Mouse (Mus musculus) CH12.LX (cell line): ENCODE results near the gene Txn1.

Experiments used
- CTCF ChIP-seq, 2 experiments: IDR thresholded peaks in 1 of 2; conservative IDR thresholded peaks in 1 of 2; 2 replicates each; pipeline ENCODE4 v1.5.1; 2011 to 2012; ENCODE audit warnings: low read depth in 2 of 2, low read length in 2 of 2, improper control_type of control experiment in 1 of 2, inconsistent platforms in 1 of 2, mild to moderate bottlenecking in 1 of 2, moderate library complexity in 1 of 2
- EP300 ChIP-seq: IDR thresholded peaks from 2 replicates; pipeline ENCODE4 v1.6.1; 2011; ENCODE audit warnings: low read length, improper control_type of control experiment
- JUND ChIP-seq: conservative IDR thresholded peaks from 2 replicates; pipeline ENCODE4 v1.6.1; 2011; ENCODE audit warnings: low read depth, low read length, improper control_type of control experiment
- MAX ChIP-seq: IDR thresholded peaks from 2 replicates; pipeline ENCODE4 v1.6.1; 2011; ENCODE audit warnings: low read length, improper control_type of control experiment
- MEF2A ChIP-seq: IDR thresholded peaks from 2 replicates; pipeline ENCODE4 v1.6.1; 2014; ENCODE audit warnings: low read depth, mild to moderate bottlenecking, inconsistent platforms, low read length, improper control_type of control experiment, borderline replicate concordance
- MYC ChIP-seq: IDR thresholded peaks from 2 replicates; pipeline ENCODE4 v1.6.1; 2011; ENCODE audit warnings: low read depth, mild to moderate bottlenecking, improper control_type of control experiment, low read length
- NELFE ChIP-seq: IDR thresholded peaks from 2 replicates; pipeline ENCODE4 v1.6.1; 2011; ENCODE audit warnings: low read depth, low read length, improper control_type of control experiment
- PAX5 ChIP-seq: IDR thresholded peaks from 2 replicates; pipeline ENCODE4 v1.6.1; 2012; ENCODE audit warnings: low read length, inconsistent platforms, mixed read lengths
- POLR2A ChIP-seq: IDR thresholded peaks from 2 replicates; pipeline ENCODE4 v1.6.1; 2011; ENCODE audit warnings: low read depth, mild to moderate bottlenecking, improper control_type of control experiment, low read length
- POLR2AphosphoS2 ChIP-seq: IDR thresholded peaks from 2 replicates; pipeline ENCODE4 v1.6.1; 2011; ENCODE audit warnings: low read depth, low read length, improper control_type of control experiment
- RCOR1 ChIP-seq: conservative IDR thresholded peaks from 2 replicates; pipeline ENCODE4 v1.6.1; 2012; ENCODE audit warnings: low read depth, mild to moderate bottlenecking, inconsistent platforms, low read length, improper control_type of control experiment
- USF1 ChIP-seq: IDR thresholded peaks from 2 replicates; pipeline ENCODE4 v1.6.1; 2014; ENCODE audit warnings: low read depth, mild to moderate bottlenecking, inconsistent platforms, low read length, improper control_type of control experiment
- ZKSCAN1 ChIP-seq: IDR thresholded peaks from 2 replicates; pipeline ENCODE4 v1.6.1; 2012; ENCODE audit warnings: low read depth, inconsistent platforms, low read length, improper control_type of control experiment, borderline replicate concordance

DNA sequence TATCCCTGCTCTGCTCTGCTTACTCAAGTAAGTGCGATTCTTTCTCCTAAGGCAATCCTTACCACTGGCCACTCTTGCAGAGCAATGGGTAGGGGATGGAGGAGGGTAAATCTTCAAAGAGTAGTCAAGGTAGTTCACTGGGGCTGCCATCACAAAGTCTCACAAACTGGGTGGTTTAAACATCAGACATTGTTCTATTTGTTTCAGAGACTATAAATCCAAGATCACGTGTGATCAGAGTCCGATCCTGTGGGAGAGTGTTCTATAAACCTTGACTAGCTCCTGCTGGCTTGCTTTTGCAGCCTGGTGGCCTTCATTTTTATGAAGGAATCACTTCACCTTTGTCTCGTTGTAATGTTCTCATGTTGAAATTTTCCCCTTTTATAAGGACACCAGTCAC, 39.5 kb downstream of the Txn1 start:
- TF ChIP-seq CTCF (conservative IDR thresholded peaks at IDR 0.05 in 1 of 2, IDR thresholded peaks at IDR 0.05 in 1 of 2; ENCODE audit: low read depth in 2 of 2, low read length in 2 of 2) (no peak), JUND (no peak), EP300 (no peak), POLR2AphosphoS2 (no peak), MAX (no peak), POLR2A (no peak), MEF2A (no peak), USF1 (no peak), ZKSCAN1 (no peak), PAX5 (no peak), RCOR1 (no peak), MYC (no peak), NELFE (no peak)
